Mouse (Mus musculus): ENCODE data around the gene Myof.

- TF ChIP-seq CTCF (IDR thresholded peaks at IDR 0.05; ENCODE audit: insufficient read depth, low read depth, low read length) (no peak), POLR2A (IDR thresholded peaks at IDR 0.05; ENCODE audit: insufficient read depth, low read depth, low read length) (no peak)
Observed at GRCm38 (mm10) chr19:38076251-38076650, 32.9 kb upstream of the Myof start.
